Mouse (Mus musculus) urinary bladder, adult 18-20 months (tissue): ENCODE results near the gene Gm49510.

Source experiments
- DNase-seq, 2 experiments: peaks; one replicate each; pipeline ENCODE4 v3.0.0; 2022; ENCODE audit warnings: low spot score in 2 of 2, mixed read lengths in 2 of 2

Gm49510 gene

GRCm38 (mm10) chr15:78946232-78946631, 46.8 kb downstream of the Gm49510 start:
- no peak for DNase-seq

GRCm38 (mm10) chr15:78947657-78948056, 48.2 kb downstream of the Gm49510 start, which contains the start of gene Triobp:
Gene Triobp (plus strand): TSS chr15:78947724.
- DNase-seq, result peak; percentile 47 to 75

GRCm38 (mm10) chr15:78948152-78948725, 48.8 kb downstream of the Gm49510 start:
- no peak for DNase-seq

- no peak for DNase-seq
Observed at GRCm38 (mm10) chr15:78948883-78949282, 49.4 kb downstream of the Gm49510 start.

GRCm38 (mm10) chr15:78955663-78956062, 56.2 kb downstream of the Gm49510 start:
- no peak for DNase-seq

- DNase-seq, result no peak
Observed at GRCm38 (mm10) chr15:78956351-78956750, 56.9 kb downstream of the Gm49510 start.

- no peak for DNase-seq
Observed at GRCm38 (mm10) chr15:78957021-78957420, 57.6 kb downstream of the Gm49510 start.

GRCm38 (mm10) chr15:78959537-78959936, 60.1 kb downstream of the Gm49510 start:
- DNase-seq, result no peak

- DNase-seq, result peak; percentile 42 to 71
Observed at GRCm38 (mm10) chr15:78960088-78960487, 60.6 kb downstream of the Gm49510 start.

- DNase-seq, result peak in 1 of 2 experiments; percentile 30
Observed at GRCm38 (mm10) chr15:78962885-78963284, 63.4 kb downstream of the Gm49510 start.
